ENCODE assay signal across 8 mouse cellular contexts in the genomic region with DNA sequence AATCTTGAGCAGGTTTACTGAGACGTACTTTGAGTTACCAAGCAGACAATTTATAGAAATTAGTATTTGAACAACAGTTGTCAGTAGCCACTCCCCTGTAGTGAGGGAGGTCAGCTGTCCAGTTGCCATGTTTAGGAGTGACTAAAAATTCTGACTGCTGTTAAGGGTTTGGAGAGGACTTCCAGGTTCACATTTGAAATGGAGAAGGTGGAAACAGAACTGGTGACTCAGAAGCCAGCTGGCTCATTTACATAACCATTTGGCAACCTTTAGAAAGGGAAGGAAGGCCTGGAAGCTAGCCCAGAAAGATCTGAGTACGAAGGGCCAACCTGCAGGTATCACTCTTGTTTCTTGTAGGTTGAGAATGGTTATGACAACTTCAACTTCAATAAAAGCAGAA.
DNase-seq lines count a peak whose midpoint lies in the region.

No protein-coding gene starts in this region.

- peak; percentile 59 for DNase-seq in adrenal gland, adult 2 months
- DNase-seq in adrenal gland, postnatal 4 days (ENCODE audit: low spot score in 2 of 2), result no peak
- DNase-seq in right cerebral cortex, adult 18-20 months, result peak; percentile 88
- DNase-seq in right cerebral cortex, postnatal 4 days, result no peak
- DNase-seq in heart, adult 9 months (ENCODE audit: low spot score in 2 of 2), result peak; percentile 46 to 65
- DNase-seq in left cerebral cortex, postnatal 4 days, result peak; percentile 40
- DNase-seq in thymus, postnatal 4 days, result no peak
- DNase-seq in natural killer cell, adult 2 months (ENCODE audit: low spot score in 2 of 2), result no peak

- intact Hi-C loops in left cerebral cortex, postnatal 4 days (cut with DNase I), result no loop called here

Comparison
In these comparisons a context has a peak if more than half of its experiments do, and no peak if none do; other contexts are left out.
1. DNase-seq: peak in adrenal gland, adult 2 months (single experiment), right cerebral cortex, adult 18-20 months (single experiment), heart, adult 9 months (2 of 2) and left cerebral cortex, postnatal 4 days (single experiment); none in adrenal gland, postnatal 4 days (0 of 2), right cerebral cortex, postnatal 4 days (single experiment), thymus, postnatal 4 days (single experiment) and natural killer cell, adult 2 months (0 of 2).